Mouse (Mus musculus) small intestine, adult 2 months (tissue): ENCODE measurements at regions not wholly inside any gene's neighbourhood (a gene's known extent, or its start where the extent isn't known, plus 50 kb on each side); places are given as distances from the start of the nearest gene placed in this dataset.
"Not testable (repeated sequence)": the region's sequence is repeated elsewhere in the genome, so short reads cannot be mapped to it uniquely, and the experiment has no call there.

Source experiments
- H3K27ac ChIP-seq: fragments of 200-500 bp; 2 replicates; pipeline ENCODE4 v1.5.1; 2012; ENCODE audit warnings: low read depth, low read length, control low read depth, inconsistent platforms; ENCODE audit not compliant: insufficient read depth
- H3K27me3 ChIP-seq: fragments of 200-500 bp; 2 replicates; pipeline ENCODE4 v1.6.1; 2012; ENCODE audit warnings: mild to moderate bottlenecking, moderate library complexity, low read length, inconsistent platforms; ENCODE audit not compliant: control insufficient read depth, insufficient read depth
- H3K36me3 ChIP-seq: fragments of 200-500 bp; 2 replicates; pipeline ENCODE4 v1.6.1; 2012; ENCODE audit warnings: mild to moderate bottlenecking, low read length, control low read depth, inconsistent platforms; ENCODE audit not compliant: control insufficient read depth, insufficient read depth
- H3K4me1 ChIP-seq: fragments of 200-500 bp; 2 replicates; pipeline ENCODE4 v1.6.1; 2012; ENCODE audit warnings: low read length, inconsistent platforms, mixed read lengths; ENCODE audit not compliant: control insufficient read depth, insufficient read depth, insufficient read length
- H3K4me3 ChIP-seq: fragments of 200-500 bp; 2 replicates; pipeline ENCODE4 v1.5.1; 2012; ENCODE audit warnings: low read depth, mild to moderate bottlenecking, control low read depth, inconsistent platforms, low read length, moderate library complexity
- CTCF ChIP-seq: fragments of 200-500 bp; IDR thresholded peaks from 2 replicates; pipeline ENCODE4 v1.5.1; 2012; ENCODE audit warnings: low read depth, mild to moderate bottlenecking, control low read depth, inconsistent platforms, low read length, moderate library complexity, mixed read lengths; ENCODE audit not compliant: insufficient replicate concordance, insufficient read length; ENCODE audit errors: extremely low read depth
- POLR2A ChIP-seq: fragments of 200-500 bp; IDR thresholded peaks from 2 replicates; pipeline ENCODE4 v1.6.1; 2012; ENCODE audit warnings: low read depth, mild to moderate bottlenecking, control low read depth, inconsistent platforms, low read length, moderate library complexity
- WGBS: fragments of 180-500 bp; shearing (Covaris S2); methylation state at CpG from one replicate; pipeline ENCODE4 v1.1.7; 2018; 5-methylcytosine and 5-hydroxymethylcytosine counted together

- WGBS = 64% methylated on average over 6 of the region's 6 CpGs
- H3K36me3 ChIP-seq = no peaks in the 10 kb centered on the region
Measured at GRCm38 (mm10) chr10:53464006-53464405, 84.3 kb upstream of the Cep85l start.

GRCm38 (mm10) chr10:53463471-53463870, 83.7 kb upstream of the Cep85l start:
- TF ChIP-seq CTCF (no peak), POLR2A (no peak)
- H3K36me3 ChIP-seq = no peaks in the 10 kb centered on the region
- no peak overlapping the region for H3K4me3 ChIP-seq
- no peaks in the 10 kb centered on the region for H3K27me3 ChIP-seq
- no peaks in the 10 kb centered on the region for H3K4me1 ChIP-seq
- WGBS = 48% methylated on average over 3 of the region's 3 CpGs
- H3K27ac ChIP-seq = no peak overlapping the region

More at GRCm38 (mm10) chr10:53464006-53464405, 84.3 kb upstream of the Cep85l start:
- H3K4me3 ChIP-seq = no peak overlapping the region
- H3K27me3 ChIP-seq = no peaks in the 10 kb centered on the region
- H3K4me1 ChIP-seq = no peaks in the 10 kb centered on the region
- H3K27ac ChIP-seq = no peak overlapping the region
- TF ChIP-seq CTCF (no peak), POLR2A (no peak)

GRCm38 (mm10) chr10:53462449-53463308, 82.9 kb upstream of the Cep85l start:
- H3K4me3 ChIP-seq = no peak overlapping the region
- no peak for TF ChIP-seq POLR2A
- no peak for TF ChIP-seq CTCF
- no peaks in the 10 kb centered on the region for H3K27me3 ChIP-seq
- WGBS = 44% methylated on average over 15 of the region's 15 CpGs
- H3K27ac ChIP-seq = peak overlapping the region; percentile 11; the same call in 1 of the 2 replicates
- no peaks in the 10 kb centered on the region for H3K36me3 ChIP-seq
- H3K4me1 ChIP-seq = no peaks in the 10 kb centered on the region

GRCm38 (mm10) chr10:53461070-53461781, 81.5 kb upstream of the Cep85l start:
- Histone ChIP-seq H3K27me3 (no peaks in the 10 kb centered on the region), H3K4me1 (no peaks in the 10 kb centered on the region), H3K4me3 (no peak overlapping the region), H3K27ac (no peak overlapping the region), H3K36me3 (no peaks in the 10 kb centered on the region)
- 67% methylated on average over 7 of the region's 7 CpGs for WGBS
- no peak for TF ChIP-seq CTCF

- WGBS = 77% methylated on average over 1 of the region's 1 CpGs
- H3K27me3 ChIP-seq = not testable (repeated sequence)
Measured at GRCm38 (mm10) chr10:53459706-53460105, 80.0 kb upstream of the Cep85l start.

GRCm38 (mm10) chr10:53456027-53456713, 76.4 kb upstream of the Cep85l start:
- TF ChIP-seq POLR2A (no peak), CTCF (no peak)
- Histone ChIP-seq H3K27me3 (no peaks in the 10 kb centered on the region), H3K4me3 (no peak overlapping the region), H3K27ac (no peak overlapping the region), H3K36me3 (no peaks in the 10 kb centered on the region), H3K4me1 (no peaks in the 10 kb centered on the region)
- WGBS = 31% methylated on average over 4 of the region's 4 CpGs

More at GRCm38 (mm10) chr10:53459706-53460105, 80.0 kb upstream of the Cep85l start:
- not testable (repeated sequence) for H3K36me3 ChIP-seq, H3K4me3 ChIP-seq, H3K27ac ChIP-seq, H3K4me1 ChIP-seq

- Histone ChIP-seq H3K27me3 (no peaks in the 10 kb centered on the region), H3K27ac (no peak overlapping the region), H3K36me3 (no peaks in the 10 kb centered on the region), H3K4me3 (no peak overlapping the region), H3K4me1 (no peaks in the 10 kb centered on the region)
- no peak for TF ChIP-seq POLR2A
- no peak for TF ChIP-seq CTCF
- WGBS = 53% methylated on average over 3 of the region's 3 CpGs
Measured at GRCm38 (mm10) chr10:53444789-53445188, 65.0 kb upstream of the Cep85l start.
